Mouse (Mus musculus): ENCODE data around the gene Sap25. TPM values are rescaled to one million over a fixed set of nuclear protein-coding genes. Genes with fewer than 3 reads are reported as not detected.

The Sap25 gene
- polyA plus RNA-seq, 1 experiment: 4.6 TPM

GRCm38 (mm10) chr5:137671443-137672240 is 30.5 kb downstream of the Sap25 start:
- Histone ChIP-seq H3ac (ENCODE audit: control insufficient read depth, insufficient read length) (no peak overlapping the region), H3K4me3 (no peak overlapping the region), H3K36me3 (ENCODE audit: control insufficient read depth, insufficient read depth) (no peaks in the 10 kb centered on the region), H3K79me2 (ENCODE audit: control insufficient read depth, insufficient read depth) (peaks cover 14% of the 10 kb centered on the region), H3K27me3 (ENCODE audit: control insufficient read depth, insufficient read depth, insufficient read length) (no peaks in the 10 kb centered on the region), H3K4me2 (ENCODE audit: low read depth) (peak overlapping the region; percentile 78)
- TF ChIP-seq TCF3 (IDR thresholded peaks at IDR 0.05; ENCODE audit: insufficient read length, low read depth) (no peak), POLR2A (IDR thresholded peaks at IDR 0.05; ENCODE audit: insufficient read length, low read depth) (peak; percentile 14), USF1 (IDR thresholded peaks at IDR 0.05; ENCODE audit: low read depth) (peak; percentile 94)

GRCm38 (mm10) chr5:137672361-137672760 is 31.2 kb downstream of the Sap25 start:
- peaks cover 14% of the 10 kb centered on the region for H3K79me2 ChIP-seq (ENCODE audit: control insufficient read depth, insufficient read depth)
- H3ac ChIP-seq (ENCODE audit: control insufficient read depth, insufficient read length): no peak overlapping the region
- H3K4me2 ChIP-seq (ENCODE audit: low read depth): peak overlapping the region; percentile 56
- H3K36me3 ChIP-seq (ENCODE audit: control insufficient read depth, insufficient read depth): no peaks in the 10 kb centered on the region
- TF ChIP-seq REST (IDR thresholded peaks at IDR 0.05; ENCODE audit: insufficient read depth, insufficient read length): no peak
- TF ChIP-seq MYOD1 (IDR thresholded peaks at IDR 0.05; ENCODE audit: control insufficient read depth in 1 of 3, insufficient read length in 2 of 3, low read depth in 2 of 3): no peak
- TF ChIP-seq TCF3 (IDR thresholded peaks at IDR 0.05; ENCODE audit: insufficient read length, low read depth): no peak
- TF ChIP-seq POLR2A (IDR thresholded peaks at IDR 0.05; ENCODE audit: insufficient read length, low read depth): no peak
- no peak for TF ChIP-seq TCF12 (IDR thresholded peaks at IDR 0.05; ENCODE audit: insufficient read depth, poor library complexity, severe bottlenecking)
- TF ChIP-seq POLR2AphosphoS2 (IDR thresholded peaks at IDR 0.05; ENCODE audit: insufficient read length, low read depth): no peak
- TF ChIP-seq MAX (IDR thresholded peaks at IDR 0.05; ENCODE audit: low read depth): no peak
- no peak for TF ChIP-seq MYOG (IDR thresholded peaks at IDR 0.05; ENCODE audit: control insufficient read depth in 1 of 3, insufficient read depth in 1 of 3, insufficient read length in 2 of 3, low read depth in 2 of 3)
- TF ChIP-seq CEBPB (IDR thresholded peaks at IDR 0.05; ENCODE audit: insufficient read depth, poor library complexity, severe bottlenecking): no peak
- TF ChIP-seq USF1 (IDR thresholded peaks at IDR 0.05; ENCODE audit: low read depth): no peak
- no peaks in the 10 kb centered on the region for H3K27me3 ChIP-seq (ENCODE audit: control insufficient read depth, insufficient read depth, insufficient read length)
- no peak overlapping the region for H3K4me3 ChIP-seq

- Histone ChIP-seq H3K4me3 (no peak overlapping the region), H3ac (ENCODE audit: control insufficient read depth, insufficient read length) (no peak overlapping the region), H3K4me2 (ENCODE audit: low read depth) (no peak overlapping the region), H3K36me3 (ENCODE audit: control insufficient read depth, insufficient read depth) (no peaks in the 10 kb centered on the region), H3K79me2 (ENCODE audit: control insufficient read depth, insufficient read depth) (peaks cover 14% of the 10 kb centered on the region), H3K27me3 (ENCODE audit: control insufficient read depth, insufficient read depth, insufficient read length) (no peaks in the 10 kb centered on the region)
- TF ChIP-seq CEBPB (IDR thresholded peaks at IDR 0.05; ENCODE audit: insufficient read depth, poor library complexity, severe bottlenecking) (no peak), MYOG (IDR thresholded peaks at IDR 0.05; ENCODE audit: control insufficient read depth in 1 of 3, insufficient read depth in 1 of 3, insufficient read length in 2 of 3, low read depth in 2 of 3) (no peak), POLR2AphosphoS2 (IDR thresholded peaks at IDR 0.05; ENCODE audit: insufficient read length, low read depth) (no peak), E2F4 (IDR thresholded peaks at IDR 0.05; ENCODE audit: insufficient read depth) (no peak), SRF (IDR thresholded peaks at IDR 0.05; ENCODE audit: control insufficient read depth, insufficient read length, low read depth) (no peak)
Measured at GRCm38 (mm10) chr5:137673015-137673414, 31.9 kb downstream of the Sap25 start.

GRCm38 (mm10) chr5:137674786-137675185 is 33.7 kb downstream of the Sap25 start:
- TF ChIP-seq SRF (IDR thresholded peaks at IDR 0.05; ENCODE audit: control insufficient read depth, insufficient read length, low read depth) (no peak), MYOD1 (IDR thresholded peaks at IDR 0.05; ENCODE audit: control insufficient read depth in 1 of 3, insufficient read length in 2 of 3, low read depth in 2 of 3) (no peak), MYOG (IDR thresholded peaks at IDR 0.05; ENCODE audit: control insufficient read depth in 1 of 3, insufficient read depth in 1 of 3, insufficient read length in 2 of 3, low read depth in 2 of 3) (no peak), TCF12 (IDR thresholded peaks at IDR 0.05; ENCODE audit: insufficient read depth, poor library complexity, severe bottlenecking) (no peak), MAX (IDR thresholded peaks at IDR 0.05; ENCODE audit: low read depth) (no peak), USF1 (IDR thresholded peaks at IDR 0.05; ENCODE audit: low read depth) (no peak), CEBPB (IDR thresholded peaks at IDR 0.05; ENCODE audit: insufficient read depth, poor library complexity, severe bottlenecking) (no peak), REST (IDR thresholded peaks at IDR 0.05; ENCODE audit: insufficient read depth, insufficient read length) (no peak)
- peaks cover 9% of the 10 kb centered on the region for H3K79me2 ChIP-seq (ENCODE audit: control insufficient read depth, insufficient read depth)
- H3K4me2 ChIP-seq (ENCODE audit: low read depth): no peak overlapping the region
- H3K27me3 ChIP-seq (ENCODE audit: control insufficient read depth, insufficient read depth, insufficient read length): no peaks in the 10 kb centered on the region
- no peaks in the 10 kb centered on the region for H3K36me3 ChIP-seq (ENCODE audit: control insufficient read depth, insufficient read depth)
- no peak overlapping the region for H3ac ChIP-seq (ENCODE audit: control insufficient read depth, insufficient read length)
- H3K4me3 ChIP-seq: no peak overlapping the region

- Histone ChIP-seq H3K4me3 (no peak overlapping the region), H3K4me2 (ENCODE audit: low read depth) (no peak overlapping the region), H3K36me3 (ENCODE audit: control insufficient read depth, insufficient read depth) (no peaks in the 10 kb centered on the region), H3ac (ENCODE audit: control insufficient read depth, insufficient read length) (no peak overlapping the region), H3K27me3 (ENCODE audit: control insufficient read depth, insufficient read depth, insufficient read length) (no peaks in the 10 kb centered on the region), H3K79me2 (ENCODE audit: control insufficient read depth, insufficient read depth) (peaks cover 22% of the 10 kb centered on the region)
- TF ChIP-seq POLR2AphosphoS2 (IDR thresholded peaks at IDR 0.05; ENCODE audit: insufficient read length, low read depth) (no peak), E2F4 (IDR thresholded peaks at IDR 0.05; ENCODE audit: insufficient read depth) (no peak), TCF12 (IDR thresholded peaks at IDR 0.05; ENCODE audit: insufficient read depth, poor library complexity, severe bottlenecking) (no peak), MYOD1 (IDR thresholded peaks at IDR 0.05; ENCODE audit: control insufficient read depth in 1 of 3, insufficient read length in 2 of 3, low read depth in 2 of 3) (no peak), CEBPB (IDR thresholded peaks at IDR 0.05; ENCODE audit: insufficient read depth, poor library complexity, severe bottlenecking) (no peak), TCF3 (IDR thresholded peaks at IDR 0.05; ENCODE audit: insufficient read length, low read depth) (no peak), POLR2A (IDR thresholded peaks at IDR 0.05; ENCODE audit: insufficient read length, low read depth) (no peak), USF1 (IDR thresholded peaks at IDR 0.05; ENCODE audit: low read depth) (no peak), MAX (IDR thresholded peaks at IDR 0.05; ENCODE audit: low read depth) (no peak), REST (IDR thresholded peaks at IDR 0.05; ENCODE audit: insufficient read depth, insufficient read length) (no peak)
Measured at GRCm38 (mm10) chr5:137677859-137678258, 36.7 kb downstream of the Sap25 start.

All from myocyte (in vitro differentiated cells).